Mouse (Mus musculus): ENCODE measurements around the gene Krtdap. TPM values are rescaled to one million over a fixed set of nuclear protein-coding genes. Genes with fewer than 3 reads are reported as not detected.
"Not testable (repeated sequence)": the region's sequence is repeated elsewhere in the genome, so short reads cannot be mapped to it uniquely, and the experiment has no call there.

Gene Krtdap
- total RNA-seq, 4 experiments from 2014 or later = 1.7 to 3.5 (median 2.0) TPM; not detected in 1

GRCm38 (mm10) chr7:30785721-30786546 lies 1.8 kb upstream of the Krtdap start:
- no peak for DNase-seq (ENCODE audit: low spot score in 2 of 2)

GRCm38 (mm10) chr7:30790141-30790540 lies 2.4 kb downstream of the Krtdap start:
- no peak for DNase-seq (ENCODE audit: low spot score in 2 of 2)

- DNase-seq (ENCODE audit: low spot score in 2 of 2) = no peak
Observed at GRCm38 (mm10) chr7:30791921-30792320, 4.2 kb downstream of the Krtdap start.

- DNase-seq (ENCODE audit: low spot score in 2 of 2) = no peak
Observed at GRCm38 (mm10) chr7:30794921-30795320, 7.2 kb downstream of the Krtdap start.

- DNase-seq (ENCODE audit: low spot score in 2 of 2) = no peak
Observed at GRCm38 (mm10) chr7:30796790-30797189, 9.1 kb downstream of the Krtdap start.

- no peak for DNase-seq (ENCODE audit: low spot score in 2 of 2)
Observed at GRCm38 (mm10) chr7:30800653-30801052, 13.0 kb downstream of the Krtdap start.

GRCm38 (mm10) chr7:30803256-30803655 lies 15.6 kb downstream of the Krtdap start:
- DNase-seq (ENCODE audit: low spot score in 2 of 2) = no peak

GRCm38 (mm10) chr7:30804026-30804715 lies 16.5 kb downstream of the Krtdap start:
- no peak for DNase-seq (ENCODE audit: low spot score in 2 of 2)

- no peak for DNase-seq (ENCODE audit: low spot score in 2 of 2)
Observed at GRCm38 (mm10) chr7:30805924-30806323, 18.2 kb downstream of the Krtdap start.

- no peak for DNase-seq (ENCODE audit: low spot score in 2 of 2)
Observed at GRCm38 (mm10) chr7:30810319-30810718, 22.6 kb downstream of the Krtdap start.

- DNase-seq (ENCODE audit: low spot score in 2 of 2) = no peak
Observed at GRCm38 (mm10) chr7:30811757-30812290, 24.1 kb downstream of the Krtdap start.

GRCm38 (mm10) chr7:30812291-30812807 lies 24.7 kb downstream of the Krtdap start:
- DNase-seq (ENCODE audit: low spot score in 2 of 2) = no peak

GRCm38 (mm10) chr7:30820131-30820530 lies 32.4 kb downstream of the Krtdap start:
- no peak for DNase-seq (ENCODE audit: low spot score in 2 of 2)

- DNase-seq (ENCODE audit: low spot score in 2 of 2) = no peak
Observed at GRCm38 (mm10) chr7:30820854-30821445, 33.3 kb downstream of the Krtdap start.

GRCm38 (mm10) chr7:30821532-30821931 lies 33.8 kb downstream of the Krtdap start:
- DNase-seq (ENCODE audit: low spot score in 2 of 2) = no peak

- no peak for DNase-seq (ENCODE audit: low spot score in 2 of 2)
Observed at GRCm38 (mm10) chr7:30823675-30824074, 36.0 kb downstream of the Krtdap start, which contains the start of gene Ffar2. Ffar2 (minus strand) TSS chr7:30823775.

GRCm38 (mm10) chr7:30824306-30824705 lies 36.6 kb downstream of the Krtdap start:
- DNase-seq (ENCODE audit: low spot score in 2 of 2) = no peak

GRCm38 (mm10) chr7:30826660-30827059 lies 39.0 kb downstream of the Krtdap start:
- no peak for DNase-seq (ENCODE audit: low spot score in 2 of 2)

GRCm38 (mm10) chr7:30828871-30829270 lies 41.2 kb downstream of the Krtdap start:
- not testable (repeated sequence) for DNase-seq (ENCODE audit: low spot score in 2 of 2)

- DNase-seq (ENCODE audit: low spot score in 2 of 2) = no peak
Observed at GRCm38 (mm10) chr7:30829428-30829827, 41.7 kb downstream of the Krtdap start.

- no peak for DNase-seq (ENCODE audit: low spot score in 2 of 2)
Observed at GRCm38 (mm10) chr7:30832261-30832660, 44.6 kb downstream of the Krtdap start.

- not testable (repeated sequence) for DNase-seq (ENCODE audit: low spot score in 2 of 2)
Observed at GRCm38 (mm10) chr7:30832684-30833083, 45.0 kb downstream of the Krtdap start.

Measured in gastrocnemius, adult 8-10 months (tissue).